Mouse (Mus musculus): Measurements from ENCODE around the gene Dhrs11.

DNA sequence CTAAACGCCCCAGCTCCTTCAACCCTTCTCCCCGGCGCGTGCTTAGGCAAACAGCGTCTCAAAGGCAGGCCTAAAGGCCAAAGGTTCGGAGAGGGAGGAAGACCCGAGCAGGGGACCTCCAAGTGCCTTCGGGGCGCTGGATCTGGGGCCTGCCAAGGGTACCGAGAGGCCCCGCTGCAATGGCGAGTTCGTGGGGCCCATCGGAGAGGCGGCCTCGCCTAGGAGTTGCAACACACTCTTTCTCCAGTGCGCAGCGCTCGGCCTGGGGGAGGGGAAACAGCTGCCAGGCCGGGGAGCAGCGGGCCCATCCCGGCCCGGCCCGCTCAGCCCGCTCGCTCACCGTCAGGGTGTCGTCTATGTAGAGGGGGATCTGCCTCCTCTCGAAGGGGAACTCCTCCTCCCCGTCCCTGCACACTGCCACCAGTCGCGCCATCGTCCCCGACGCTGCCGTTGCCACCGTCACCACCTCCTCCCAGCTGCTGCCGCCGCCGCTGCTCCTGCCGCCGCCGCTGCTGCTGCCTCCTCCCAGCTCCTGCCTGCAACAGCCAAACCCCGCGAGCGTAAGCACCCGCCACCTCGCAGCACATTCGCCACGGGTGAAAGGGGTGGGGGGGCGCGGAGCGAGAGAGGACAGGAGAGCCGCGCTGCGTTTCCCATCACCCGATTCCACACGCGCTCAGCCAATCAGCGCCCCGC is 40.9 kb upstream of the Dhrs11 start:
- TF ChIP-seq CTCF (IDR thresholded peaks at IDR 0.05; ENCODE audit: low read depth, low read length) = no peak
- no peak for TF ChIP-seq POLR2A (IDR thresholded peaks at IDR 0.05; ENCODE audit: borderline replicate concordance, low read depth, low read length)

All from bone marrow macrophage, adult 2 months (primary cell).